Comparison of ENCODE assay signal across 8 mouse cellular contexts in the genomic region with DNA sequence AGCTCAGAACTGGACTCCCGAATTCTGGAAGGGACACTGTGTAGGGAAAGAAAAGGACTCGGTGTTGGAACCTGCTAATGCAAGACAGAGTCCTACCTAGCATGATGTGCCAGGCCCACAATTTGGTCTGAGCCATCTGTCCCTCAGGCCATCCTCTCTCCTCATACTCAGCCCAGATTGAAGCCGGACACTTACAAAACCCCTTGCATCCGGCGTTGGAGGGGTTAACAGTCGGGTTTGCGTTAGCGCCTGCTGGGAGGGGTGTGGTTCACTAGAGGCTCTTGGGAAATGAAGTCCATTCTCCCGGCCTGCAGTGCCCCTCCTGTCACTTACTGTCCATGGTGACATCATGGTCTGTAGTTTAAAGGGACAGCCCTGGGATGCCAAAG. TPM values are rescaled to one million over a fixed set of nuclear protein-coding genes. Genes with fewer than 3 reads are reported as not detected.
DNase-seq lines count a peak whose midpoint lies in the region; ATAC-seq and TF ChIP-seq lines count a peak whose summit lies in the region.

No protein-coding gene starts in this region.

- H3K4me3 ChIP-seq in cortical plate, adult 2 months (ENCODE audit: insufficient read depth, low read length) = peak overlapping the region; percentile 51
- peak overlapping the region; percentile 92 for H3K4me3 ChIP-seq in megakaryocyte, embryonic 14.5 days (replicated peaks)

- peaks cover 33% of the 10 kb centered on the region for H3K36me3 ChIP-seq in megakaryocyte, embryonic 14.5 days (replicated peaks; ENCODE audit: low read length)

- DNase-seq in gastrocnemius, adult 8-10 months (ENCODE audit: low spot score in 2 of 2) = peak; percentile 85 to 89
- peak; percentile 73 for DNase-seq in hindlimb bud, embryonic 11.5 days (ENCODE audit: extremely low spot score, low read depth, low spot score)
- peak; percentile 78 to 94 for DNase-seq in left cerebral cortex, adult 8-10 months (ENCODE audit: low spot score in 2 of 2)
- DNase-seq in right cerebral cortex, postnatal 10 days (ENCODE audit: low spot score in 2 of 2) = peak; percentile 96
- peak; percentile 83 for DNase-seq in urinary bladder, postnatal 25 days (ENCODE audit: low spot score)

- peaks cover 5% of the 10 kb centered on the region for H3K4me1 ChIP-seq in cortical plate, adult 2 months (ENCODE audit: control insufficient read depth, insufficient read depth, low read length)
- peaks cover 57% of the 10 kb centered on the region for H3K4me1 ChIP-seq in megakaryocyte, embryonic 14.5 days

- H3K9me3 ChIP-seq in megakaryocyte, embryonic 14.5 days = no peaks in the 10 kb centered on the region

- no peak for TF ChIP-seq POLR2A in cortical plate, adult 2 months (IDR thresholded peaks at IDR 0.05; ENCODE audit: extremely low read depth, insufficient read depth, low read length)

- peak; percentile 67 for ATAC-seq in activated CD4-positive, CD25-positive, alpha-beta regulatory T cell, adult 4 months

- H3K27ac ChIP-seq in cortical plate, adult 2 months (ENCODE audit: insufficient read depth, low read length) = peak overlapping the region; percentile 86

- no peak for TF ChIP-seq CTCF in cortical plate, adult 2 months (IDR thresholded peaks at IDR 0.05; ENCODE audit: extremely low read depth, insufficient read depth, low read length)

- H3K27me3 ChIP-seq in megakaryocyte, embryonic 14.5 days (replicated peaks) = no peaks in the 10 kb centered on the region

RNA-seq across cellular contexts. Expression of a gene that starts 0.4 kb away (rescaled TPM):
- polyA plus RNA-seq in activated CD4-positive, CD25-positive, alpha-beta regulatory T cell, adult 4 months (2017; shearing (Covaris generic)) = 1 to 10 TPM; 1.4 to 1.5 TPM
- 154 and 160 TPM in 2 replicates for polyA plus RNA-seq in cortical plate, adult 2 months (2012; rRNA removed)
- 10 to 100 TPM; 34.2 to 39.2 (median 36.4) TPM for total RNA-seq in gastrocnemius, adult 8-10 months (2022)
- total RNA-seq in left cerebral cortex, adult 8-10 months (2022) = 100 to 1,000 TPM; 148 to 158 (median 153) TPM
- 26.0 and 29.6 TPM in 2 replicates for polyA plus RNA-seq in megakaryocyte, embryonic 14.5 days (2012; ENCODE audit: insufficient read depth, low replicate concordance)

RNA-seq across cellular contexts. Expression of a gene that starts 5.4 kb away (rescaled TPM):
- polyA plus RNA-seq in activated CD4-positive, CD25-positive, alpha-beta regulatory T cell, adult 4 months (2017; shearing (Covaris generic)) = 10 to 100 TPM in 1 of 2 experiments, 1 to 10 TPM in 1; 7.4 to 17.2 TPM
- 28.9 and 31.0 TPM in 2 replicates for polyA plus RNA-seq in cortical plate, adult 2 months (2012; rRNA removed)
- 10 to 100 TPM; 16.5 to 18.9 (median 18.6) TPM for total RNA-seq in gastrocnemius, adult 8-10 months (2022)
- total RNA-seq in left cerebral cortex, adult 8-10 months (2022) = 10 to 100 TPM; 31.8 to 35.7 (median 35.4) TPM
- polyA plus RNA-seq in megakaryocyte, embryonic 14.5 days (2012; ENCODE audit: insufficient read depth, low replicate concordance) = 34.7 and 62.6 TPM in 2 replicates

RNA-seq across cellular contexts. Expression of a gene that starts 9.9 kb away (rescaled TPM):
- polyA plus RNA-seq in activated CD4-positive, CD25-positive, alpha-beta regulatory T cell, adult 4 months (2017; shearing (Covaris generic)) = not detected
- polyA plus RNA-seq in cortical plate, adult 2 months (2012; rRNA removed) = 0.21 TPM in 1 of 2 replicates, not detected in the other
- not detected for total RNA-seq in gastrocnemius, adult 8-10 months (2022)
- total RNA-seq in left cerebral cortex, adult 8-10 months (2022) = not detected
- not detected in 2 replicates for polyA plus RNA-seq in megakaryocyte, embryonic 14.5 days (2012; ENCODE audit: insufficient read depth, low replicate concordance)

RNA-seq across cellular contexts. Expression of a gene that starts 40.5 kb away (rescaled TPM):
- polyA plus RNA-seq in activated CD4-positive, CD25-positive, alpha-beta regulatory T cell, adult 4 months (2017; shearing (Covaris generic)) = 10 to 100 TPM; 11.0 to 15.2 TPM
- polyA plus RNA-seq in cortical plate, adult 2 months (2012; rRNA removed) = 48.2 and 49.2 TPM in 2 replicates
- 10 to 100 TPM; 24.1 to 29.2 (median 26.5) TPM for total RNA-seq in gastrocnemius, adult 8-10 months (2022)
- 10 to 100 TPM; 31.0 to 36.8 (median 35.8) TPM for total RNA-seq in left cerebral cortex, adult 8-10 months (2022)
- 474 and 728 TPM in 2 replicates for polyA plus RNA-seq in megakaryocyte, embryonic 14.5 days (2012; ENCODE audit: insufficient read depth, low replicate concordance)

RNA-seq across cellular contexts. Expression of a gene that starts 51.9 kb away (rescaled TPM):
- under 1 TPM in 1 of 2 experiments, not detected in 1; 0.60 TPM for polyA plus RNA-seq in activated CD4-positive, CD25-positive, alpha-beta regulatory T cell, adult 4 months (2017; shearing (Covaris generic))
- polyA plus RNA-seq in cortical plate, adult 2 months (2012; rRNA removed) = 0.09 and 0.23 TPM in 2 replicates
- total RNA-seq in gastrocnemius, adult 8-10 months (2022) = not detected
- total RNA-seq in left cerebral cortex, adult 8-10 months (2022) = under 1 TPM in 2 of 4 experiments, not detected in 2; 0.51 to 0.73 TPM
- polyA plus RNA-seq in megakaryocyte, embryonic 14.5 days (2012; ENCODE audit: insufficient read depth, low replicate concordance) = not detected in 2 replicates

Comparison
In these comparisons a context has a peak if more than half of its experiments do, and no peak if none do; other contexts are left out.
1. Peak in every context shown above with its lines: DNase-seq, ATAC-seq, H3K4me3 ChIP-seq and H3K27ac ChIP-seq.
2. RNA of a gene that starts 0.4 kb away (polyA plus RNA-seq): 154 to 160 TPM in cortical plate, adult 2 months and 26.0 to 29.6 TPM in megakaryocyte, embryonic 14.5 days; 1.4 to 1.5 TPM in activated CD4-positive, CD25-positive, alpha-beta regulatory T cell, adult 4 months; every median in the first group is over 10 times any median in the second.